Mouse (Mus musculus) hindbrain, embryonic 14.5 days (tissue): ENCODE measurements around the gene Lrrc7. TPM values are rescaled to one million over a fixed set of nuclear protein-coding genes. Genes with fewer than 3 reads are reported as not detected.

Experiments
- ATAC-seq: fragments of 200-750 bp; cut with Nextera tagmentation; 2 replicates; pipeline ENCODE4 v1.8.0; 2017; ENCODE audit warnings: moderate number of reproducible peaks, mild to moderate bottlenecking, moderate TSS enrichment, moderate library complexity; ENCODE audit not compliant: low FRiP score
- DNase-seq: peaks from one replicate; pipeline ENCODE4 v3.0.0-alpha.2; 2015; ENCODE audit warnings: low spot score
- H3K27ac ChIP-seq: fragments of 300-500 bp; sonication (generic); 2 replicates; pipeline ENCODE4 v1.5.1; 2014; ENCODE audit warnings: mild to moderate bottlenecking, moderate library complexity
- H3K27me3 ChIP-seq: fragments of 300-500 bp; sonication (generic); 2 replicates; pipeline ENCODE4 v1.6.1; 2014; ENCODE audit warnings: mild to moderate bottlenecking, low read length, mixed read lengths; ENCODE audit not compliant: control insufficient read depth, insufficient read depth
- H3K36me3 ChIP-seq: fragments of 300-500 bp; sonication (generic); replicated peaks from 2 replicates; pipeline ENCODE4 v1.6.1; 2014; ENCODE audit not compliant: control insufficient read depth, insufficient read depth
- H3K4me1 ChIP-seq: fragments of 300-500 bp; sonication (generic); replicated peaks from 2 replicates; pipeline ENCODE4 v1.6.1; 2014; ENCODE audit warnings: antibody characterized with exemption, low read length, mixed read lengths; ENCODE audit not compliant: control insufficient read depth, insufficient read depth
- H3K4me2 ChIP-seq: fragments of 300-500 bp; sonication (generic); replicated peaks from 2 replicates; pipeline ENCODE4 v1.6.1; 2014; ENCODE audit warnings: mild to moderate bottlenecking, moderate library complexity
- H3K4me3 ChIP-seq: fragments of 300-500 bp; sonication (generic); replicated peaks from 2 replicates; pipeline ENCODE4 v1.5.1; 2014; ENCODE audit warnings: mild to moderate bottlenecking, low read length
- H3K9ac ChIP-seq: fragments of 300-500 bp; sonication (generic); 2 replicates; pipeline ENCODE4 v1.6.1; 2014
- H3K9me3 ChIP-seq: fragments of 300-500 bp; sonication (generic); 2 replicates; pipeline ENCODE4 v1.6.1; 2016; ENCODE audit warnings: low read length; ENCODE audit not compliant: control insufficient read depth
- WGBS: fragments of 180-500 bp; shearing (Covaris S2); extraction: QIAGEN DNeasy Blood & Tissue Kit; methylation state at CpG from one replicate; pipeline ENCODE4 v1.1.7; 2014; 5-methylcytosine and 5-hydroxymethylcytosine counted together
- polyA plus RNA-seq: library from polyadenylated mRNA; unstranded; fragments of >200 nt; fragmentation: Nextera tagmentation; extraction: Ambion mirVana; gene quantifications from 2 replicates; pipeline ENCODE4 v1.2.1, GENCODE M21; 2014

The Lrrc7 gene
- polyA plus RNA-seq, 1 experiment from 2014 or later = 15.8 TPM

DNA sequence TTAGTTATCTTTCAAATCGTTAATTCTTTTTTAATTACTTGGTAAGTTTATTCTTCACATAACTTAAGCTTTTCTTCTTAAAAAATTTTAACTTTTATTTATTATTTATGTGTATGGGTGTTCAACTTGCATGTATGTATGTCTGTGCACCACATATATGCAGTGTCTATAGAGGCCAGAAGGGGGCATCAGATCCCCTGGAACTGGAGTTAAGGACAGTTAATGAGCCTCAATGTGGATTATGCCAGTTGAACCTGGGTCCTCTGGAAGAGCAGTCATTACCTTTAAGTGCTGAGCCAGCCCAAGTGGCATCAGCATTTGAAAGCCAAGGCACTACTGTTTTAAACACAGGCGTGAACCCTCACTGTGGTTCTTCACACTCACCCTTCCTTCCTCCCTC is 352.0 kb downstream of the Lrrc7 start:
- 13% methylated on average over 2 of the region's 2 CpGs for WGBS
- Histone ChIP-seq H3K4me1 (no peaks in the 10 kb centered on the region), H3K36me3 (no peaks in the 10 kb centered on the region), H3K4me2 (no peak overlapping the region), H3K9me3 (no peaks in the 10 kb centered on the region), H3K27ac (no peak overlapping the region), H3K9ac (no peak overlapping the region), H3K27me3 (no peaks in the 10 kb centered on the region), H3K4me3 (no peak overlapping the region)
- DNase-seq (peak; percentile 71), ATAC-seq (peak; percentile 80)

DNA sequence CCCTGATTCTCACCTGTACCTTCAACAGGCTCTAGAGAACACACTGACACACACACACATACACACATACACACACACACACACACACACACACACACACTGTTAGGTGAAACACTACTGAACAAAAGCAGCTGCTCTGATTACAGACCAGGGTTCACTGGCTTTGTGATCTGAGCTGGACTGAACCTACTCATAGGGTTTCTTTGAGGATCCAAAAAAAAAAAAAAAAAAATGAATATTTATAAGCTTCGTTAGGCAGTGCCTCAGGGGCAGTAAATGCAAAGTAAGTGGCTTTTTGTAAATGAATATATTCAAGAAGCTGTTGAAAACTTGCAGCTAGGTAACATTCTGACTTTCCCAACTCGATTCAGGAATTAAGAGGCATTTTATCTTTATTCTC is 354.2 kb downstream of the Lrrc7 start:
- DNase-seq = no peak
- 55% methylated on average over 2 of the region's 2 CpGs for WGBS

DNA sequence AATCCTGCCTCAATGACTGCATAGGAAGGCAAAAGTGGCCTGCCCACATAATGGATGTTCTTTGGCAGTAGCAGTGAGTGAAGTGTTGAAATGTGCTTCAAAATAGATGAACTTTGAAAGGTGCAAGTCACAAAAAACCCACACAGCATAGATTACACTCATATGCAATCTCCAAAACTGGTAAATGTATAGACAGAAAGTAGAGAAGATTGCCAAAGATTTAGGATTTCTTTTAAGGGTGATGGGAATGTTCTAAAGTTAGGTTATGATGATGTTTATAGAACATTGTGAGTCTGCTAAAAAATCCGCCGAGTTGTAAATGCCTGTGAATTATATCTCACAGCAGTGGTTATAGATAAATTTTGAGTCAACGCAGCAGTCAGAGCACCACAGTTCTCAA is 359.2 kb downstream of the Lrrc7 start:
- ATAC-seq (no peak), DNase-seq (no peak)
- no peaks in the 10 kb centered on the region for H3K36me3 ChIP-seq
- H3K9me3 ChIP-seq = no peaks in the 10 kb centered on the region
- no peak overlapping the region for H3K4me3 ChIP-seq
- H3K27me3 ChIP-seq = no peaks in the 10 kb centered on the region
- H3K4me2 ChIP-seq = no peak overlapping the region
- WGBS = 94% methylated on average over 3 of the region's 3 CpGs
- no peaks in the 10 kb centered on the region for H3K4me1 ChIP-seq
- no peak overlapping the region for H3K9ac ChIP-seq
- H3K27ac ChIP-seq = no peak overlapping the region

More for the DNA sequence above, 354.2 kb downstream of the Lrrc7 start:
- no peaks in the 10 kb centered on the region for H3K4me1 ChIP-seq
- no peak overlapping the region for H3K4me2 ChIP-seq
- H3K4me3 ChIP-seq = no peak overlapping the region
- no peaks in the 10 kb centered on the region for H3K9me3 ChIP-seq
- H3K27me3 ChIP-seq = no peaks in the 10 kb centered on the region
- ATAC-seq = no peak
- no peak overlapping the region for H3K27ac ChIP-seq
- no peak overlapping the region for H3K9ac ChIP-seq
- no peaks in the 10 kb centered on the region for H3K36me3 ChIP-seq

DNA sequence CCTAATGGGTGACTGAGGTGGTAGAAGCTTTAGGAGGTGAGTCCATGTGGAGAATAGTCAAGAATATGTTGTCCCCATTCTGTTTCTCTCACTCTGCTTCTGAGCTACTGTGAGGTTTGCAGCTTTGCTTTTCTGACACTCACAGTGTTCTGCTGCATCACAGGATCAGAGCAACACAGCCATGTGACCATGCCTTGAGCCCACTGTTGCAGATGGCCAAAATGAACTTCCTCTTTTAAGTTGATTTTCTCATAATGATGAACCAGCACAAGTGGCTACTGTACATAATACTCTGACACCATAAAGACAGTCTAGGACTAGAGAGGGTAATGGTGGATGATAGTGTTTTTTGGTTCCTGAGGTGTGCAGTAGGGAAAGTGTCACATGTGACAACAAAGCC is 366.6 kb downstream of the Lrrc7 start:
- Histone ChIP-seq H3K4me2 (no peak overlapping the region), H3K27ac (no peak overlapping the region), H3K9me3 (no peaks in the 10 kb centered on the region), H3K36me3 (no peaks in the 10 kb centered on the region), H3K4me3 (no peak overlapping the region), H3K9ac (no peak overlapping the region), H3K4me1 (no peaks in the 10 kb centered on the region), H3K27me3 (no peaks in the 10 kb centered on the region)
- DNase-seq (no peak), ATAC-seq (no peak)

DNA sequence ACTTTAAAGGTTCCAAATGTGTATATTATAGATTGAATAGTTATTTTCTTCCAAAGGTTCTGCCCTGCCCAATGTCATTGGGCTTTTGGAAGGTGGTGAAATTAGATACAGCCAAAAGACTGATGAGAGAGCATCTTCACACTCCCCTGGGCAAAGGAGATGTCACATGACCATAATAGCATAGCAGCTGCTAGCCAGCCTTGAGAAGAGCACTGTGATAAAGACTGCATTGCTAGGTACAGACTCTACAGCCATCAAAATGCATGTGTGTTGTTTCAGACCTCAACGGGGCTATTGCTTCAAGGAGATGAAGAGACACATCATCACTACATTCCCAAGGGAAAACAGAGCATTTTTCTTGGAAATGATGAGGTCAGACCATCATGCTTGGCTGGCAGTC is 368.8 kb downstream of the Lrrc7 start:
- DNase-seq (no peak), ATAC-seq (no peak)
- Histone ChIP-seq H3K4me1 (no peaks in the 10 kb centered on the region), H3K4me2 (no peak overlapping the region), H3K27me3 (no peaks in the 10 kb centered on the region), H3K4me3 (no peak overlapping the region), H3K9ac (no peak overlapping the region), H3K27ac (no peak overlapping the region), H3K36me3 (no peaks in the 10 kb centered on the region), H3K9me3 (no peaks in the 10 kb centered on the region)
- 69% methylated on average over 1 of the region's 1 CpGs for WGBS

DNA sequence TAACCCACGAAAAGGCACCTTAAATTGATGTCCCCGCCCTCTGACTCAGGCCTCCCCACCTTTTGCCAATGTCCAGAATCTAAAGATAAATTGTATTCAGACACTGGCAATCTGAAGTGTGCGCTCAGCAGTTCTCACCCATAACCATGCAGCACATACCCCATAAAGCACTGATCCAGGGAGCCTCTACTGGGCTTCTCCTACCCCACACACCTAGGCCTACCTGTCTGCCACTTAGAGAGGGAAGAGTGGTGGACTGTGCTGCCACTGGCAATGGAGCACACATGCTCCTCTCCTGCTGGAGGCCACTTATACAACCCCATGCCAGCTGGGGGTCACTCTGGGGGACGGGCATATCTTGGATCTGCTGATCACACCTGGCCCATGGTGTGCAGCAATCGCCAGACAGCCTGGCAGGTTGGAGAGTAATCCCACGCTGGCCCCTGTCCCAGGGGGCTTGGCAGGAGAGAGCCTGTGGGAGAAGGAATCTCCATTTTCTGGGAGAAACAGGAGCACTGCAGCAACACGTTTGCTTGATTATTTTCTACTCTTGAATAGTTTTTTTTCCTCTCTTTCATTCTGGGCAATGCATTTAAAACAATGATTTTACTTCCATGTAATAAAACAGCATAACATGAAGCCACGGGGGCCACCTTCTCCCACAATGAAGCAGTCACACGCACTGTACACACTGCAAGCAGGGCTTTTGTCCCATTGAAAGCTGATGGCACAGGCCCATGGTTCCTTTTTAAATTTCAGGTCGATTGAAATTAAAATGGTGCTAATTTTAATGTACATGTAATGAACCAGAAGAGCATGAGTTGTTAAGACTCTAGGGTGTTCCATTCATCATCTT is 386.9 kb downstream of the Lrrc7 start:
- Histone ChIP-seq H3K4me3 (no peak overlapping the region), H3K4me2 (no peak overlapping the region), H3K27ac (no peak overlapping the region), H3K36me3 (no peaks in the 10 kb centered on the region), H3K4me1 (no peaks in the 10 kb centered on the region), H3K9ac (no peak overlapping the region), H3K9me3 (no peaks in the 10 kb centered on the region), H3K27me3 (no peaks in the 10 kb centered on the region)
- WGBS = 72% methylated on average over 10 of the region's 10 CpGs
- ATAC-seq (peak; percentile 55), DNase-seq (no peak)

DNA sequence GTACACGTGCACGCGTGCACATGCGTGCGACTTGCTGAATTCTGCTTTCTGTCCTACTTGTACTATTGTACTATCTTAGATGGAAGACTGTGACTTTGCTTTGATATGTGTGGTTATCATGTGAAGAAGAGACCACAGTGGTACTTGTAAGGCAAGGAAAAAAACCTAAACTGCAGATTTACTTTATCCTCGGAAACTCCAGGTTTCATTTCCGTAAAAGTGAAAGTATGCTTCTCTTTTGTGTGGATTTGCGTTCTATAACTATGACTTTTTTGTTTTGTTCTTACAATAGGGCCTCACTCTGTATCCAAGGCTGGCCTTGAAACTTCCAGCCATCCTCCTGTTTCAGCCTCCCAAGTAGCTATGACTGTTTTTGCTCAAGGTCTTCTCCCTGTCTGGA is 392.8 kb downstream of the Lrrc7 start:
- Histone ChIP-seq H3K4me1 (no peaks in the 10 kb centered on the region), H3K27ac (no peak overlapping the region), H3K9me3 (no peaks in the 10 kb centered on the region), H3K9ac (no peak overlapping the region), H3K4me3 (no peak overlapping the region), H3K4me2 (no peak overlapping the region), H3K27me3 (no peaks in the 10 kb centered on the region), H3K36me3 (0 out of 2 replicates have a peak, but pooled peaks cover 4% of the 10 kb centered on the region)
- WGBS = 94% methylated on average over 8 of the region's 8 CpGs
- ATAC-seq (no peak), DNase-seq (no peak)

DNA sequence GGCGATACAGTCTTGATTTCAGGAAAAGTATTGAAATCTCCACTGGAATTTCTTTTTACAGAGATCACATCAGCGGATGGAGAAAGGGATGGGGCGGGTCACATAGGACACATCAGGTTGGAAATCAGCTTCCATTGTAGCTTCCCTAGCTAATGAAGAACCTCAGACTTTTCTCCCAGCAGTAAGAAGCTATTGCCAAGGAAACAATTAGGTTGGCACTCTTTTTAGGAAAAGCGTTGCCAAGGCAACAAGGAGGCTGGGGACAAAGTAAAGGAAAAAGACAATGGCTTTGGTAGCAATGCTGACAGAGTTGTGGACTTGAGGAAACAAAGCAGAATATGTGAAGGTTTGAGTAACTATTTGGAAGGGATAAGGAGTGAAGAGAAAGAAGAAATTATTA is 393.6 kb downstream of the Lrrc7 start:
- Histone ChIP-seq H3K36me3 (0 out of 2 replicates have a peak, but pooled peaks cover 4% of the 10 kb centered on the region), H3K4me3 (no peak overlapping the region), H3K9me3 (no peaks in the 10 kb centered on the region), H3K4me2 (no peak overlapping the region), H3K4me1 (no peaks in the 10 kb centered on the region), H3K27ac (no peak overlapping the region), H3K9ac (no peak overlapping the region), H3K27me3 (no peaks in the 10 kb centered on the region)
- ATAC-seq = no peak
- DNase-seq = peak; percentile 59
- WGBS = 52% methylated on average over 4 of the region's 4 CpGs

DNA sequence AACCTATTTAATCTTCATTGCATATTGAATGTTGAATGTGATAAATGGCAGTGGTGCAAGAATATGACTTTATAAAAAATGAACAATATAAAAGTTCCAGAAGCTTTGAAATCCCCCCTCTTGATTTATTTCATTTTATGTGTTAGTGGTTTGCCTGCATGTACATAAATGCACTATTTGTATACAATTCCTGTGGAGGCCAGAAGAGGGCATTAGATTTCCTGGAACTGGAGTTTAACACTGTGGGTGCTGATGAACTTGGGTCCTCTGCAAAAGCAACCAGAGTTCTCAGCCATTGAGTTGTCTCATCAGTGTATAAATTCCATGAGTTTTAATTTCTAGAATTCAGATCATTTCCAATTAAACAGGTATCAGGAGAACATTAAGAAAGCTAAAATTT is 397.0 kb downstream of the Lrrc7 start:
- Histone ChIP-seq H3K27me3 (no peaks in the 10 kb centered on the region), H3K36me3 (peaks cover 28% of the 10 kb centered on the region), H3K4me3 (no peak overlapping the region), H3K4me1 (no peaks in the 10 kb centered on the region), H3K4me2 (no peak overlapping the region), H3K9me3 (no peaks in the 10 kb centered on the region), H3K27ac (no peak overlapping the region), H3K9ac (no peak overlapping the region)
- DNase-seq (peak; percentile 51), ATAC-seq (no peak)

DNA sequence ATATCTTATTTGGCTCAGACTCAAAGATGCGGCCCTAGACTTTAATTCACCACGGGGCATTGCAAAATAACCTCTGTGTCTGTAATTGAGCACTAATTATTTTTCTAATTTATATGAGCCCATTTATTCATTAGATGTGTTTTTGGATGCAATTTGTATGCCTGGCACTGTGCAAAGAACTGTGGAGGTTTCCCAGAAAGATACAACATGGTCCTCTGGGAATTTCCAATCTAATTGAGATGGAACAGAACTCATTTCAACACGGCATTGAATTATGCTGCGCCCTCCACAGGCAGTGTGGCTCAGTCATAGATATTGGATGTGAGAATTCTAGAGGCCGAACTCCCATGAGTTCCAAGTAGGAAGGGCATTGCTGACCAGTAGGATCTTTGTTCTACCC is 397.6 kb downstream of the Lrrc7 start:
- H3K9me3 ChIP-seq = no peaks in the 10 kb centered on the region
- no peaks in the 10 kb centered on the region for H3K4me1 ChIP-seq
- no peaks in the 10 kb centered on the region for H3K27me3 ChIP-seq
- no peak overlapping the region for H3K4me2 ChIP-seq
- H3K9ac ChIP-seq = no peak overlapping the region
- peaks cover 29% of the 10 kb centered on the region for H3K36me3 ChIP-seq
- peak; percentile 48 for DNase-seq
- ATAC-seq = peak; percentile 66
- no peak overlapping the region for H3K4me3 ChIP-seq
- 58% methylated on average over 5 of the region's 5 CpGs for WGBS
- H3K27ac ChIP-seq = no peak overlapping the region
